Mouse (Mus musculus) stomach, embryonic 15.5 days (tissue): Measurements from ENCODE around the gene Rilpl1. TPM values are rescaled to one million over a fixed set of nuclear protein-coding genes. Genes with fewer than 3 reads are reported as not detected.

Experiments used
- ATAC-seq: fragments of 200-750 bp; cut with Nextera tagmentation; 2 replicates; pipeline ENCODE4 v1.8.0; 2017; ENCODE audit warnings: low read depth, moderate number of reproducible peaks, moderate TSS enrichment; ENCODE audit not compliant: insufficient read depth, low FRiP score
- H3K27ac ChIP-seq: fragments of 300-500 bp; sonication (generic); 2 replicates; pipeline ENCODE4 v1.5.1; 2015; ENCODE audit warnings: mild to moderate bottlenecking, inconsistent platforms
- H3K27me3 ChIP-seq: fragments of 300-500 bp; sonication (generic); replicated peaks from 2 replicates; pipeline ENCODE4 v1.6.1; 2015; ENCODE audit warnings: inconsistent platforms
- H3K36me3 ChIP-seq: fragments of 300-500 bp; sonication (generic); 2 replicates; pipeline ENCODE4 v1.6.1; 2015; ENCODE audit warnings: inconsistent platforms
- H3K4me1 ChIP-seq: fragments of 300-500 bp; sonication (generic); 2 replicates; pipeline ENCODE4 v1.6.1; 2015; ENCODE audit warnings: inconsistent platforms
- H3K4me2 ChIP-seq: fragments of 300-500 bp; sonication (generic); 2 replicates; pipeline ENCODE4 v1.6.1; 2015; ENCODE audit warnings: mild to moderate bottlenecking, inconsistent platforms
- H3K4me3 ChIP-seq: fragments of 300-500 bp; sonication (generic); replicated peaks from 2 replicates; pipeline ENCODE4 v1.5.1; 2015; ENCODE audit warnings: inconsistent platforms
- H3K9ac ChIP-seq: fragments of 300-500 bp; sonication (generic); 2 replicates; pipeline ENCODE4 v1.6.1; 2015; ENCODE audit warnings: inconsistent platforms
- H3K9me3 ChIP-seq: fragments of 300-500 bp; sonication (generic); 2 replicates; pipeline ENCODE4 v1.6.1; 2016; ENCODE audit warnings: inconsistent platforms
- WGBS: fragments of 180-500 bp; shearing (Covaris S2); methylation state at CpG from one replicate; pipeline ENCODE4 v1.1.7; 2015; 5-methylcytosine and 5-hydroxymethylcytosine counted together
- polyA plus RNA-seq: library from polyadenylated mRNA; unstranded; fragments of >200 nt; fragmentation: Nextera tagmentation; extraction: Ambion mirVana; gene quantifications from 2 replicates; pipeline ENCODE4 v1.2.1, GENCODE M21; 2015

Rilpl1 gene
- polyA plus RNA-seq, 1 experiment from 2014 or later, result 15.1 TPM

- ATAC-seq, result no peak
- 54% methylated on average over 4 of the region's 4 CpGs for WGBS
- no peaks in the 10 kb centered on the region for H3K36me3 ChIP-seq
- no peaks in the 10 kb centered on the region for H3K27me3 ChIP-seq
- H3K9ac ChIP-seq, result no peak overlapping the region
- H3K4me3 ChIP-seq, result no peak overlapping the region; the same call in 1 of the 2 replicates
- H3K27ac ChIP-seq, result no peak overlapping the region
- H3K9me3 ChIP-seq, result no peaks in the 10 kb centered on the region
- H3K4me1 ChIP-seq, result peaks cover 35% of the 10 kb centered on the region
- H3K4me2 ChIP-seq, result peak overlapping the region; percentile 81
Observed at GRCm38 (mm10) chr5:124528351-124528750, 2.8 kb downstream of the Rilpl1 start.

GRCm38 (mm10) chr5:124524943-124525342 is 6.2 kb downstream of the Rilpl1 start:
- H3K36me3 ChIP-seq, result peaks cover 6% of the 10 kb centered on the region
- no peak overlapping the region for H3K9ac ChIP-seq
- peaks cover 19% of the 10 kb centered on the region for H3K4me1 ChIP-seq
- no peaks in the 10 kb centered on the region for H3K27me3 ChIP-seq
- H3K27ac ChIP-seq, result no peak overlapping the region
- 88% methylated on average over 5 of the region's 5 CpGs for WGBS
- H3K9me3 ChIP-seq, result no peaks in the 10 kb centered on the region
- no peak for ATAC-seq
- H3K4me2 ChIP-seq, result no peak overlapping the region
- H3K4me3 ChIP-seq, result no peak overlapping the region

GRCm38 (mm10) chr5:124523032-124523431 is 8.2 kb downstream of the Rilpl1 start:
- no peak overlapping the region for H3K4me2 ChIP-seq
- H3K9me3 ChIP-seq, result no peaks in the 10 kb centered on the region
- H3K27me3 ChIP-seq, result no peaks in the 10 kb centered on the region
- no peak overlapping the region for H3K27ac ChIP-seq
- no peak overlapping the region for H3K4me3 ChIP-seq
- ATAC-seq, result no peak
- 0 out of 2 replicates have a peak, but pooled peaks cover under 1% of the 10 kb centered on the region for H3K4me1 ChIP-seq
- H3K9ac ChIP-seq, result no peak overlapping the region
- WGBS, result 93% methylated on average over 8 of the region's 8 CpGs
- peaks cover 6% of the 10 kb centered on the region for H3K36me3 ChIP-seq

- no peaks in the 10 kb centered on the region for H3K27me3 ChIP-seq
- peaks cover 6% of the 10 kb centered on the region for H3K36me3 ChIP-seq
- WGBS, result 88% methylated on average over 4 of the region's 4 CpGs
- H3K4me2 ChIP-seq, result no peak overlapping the region
- H3K4me3 ChIP-seq, result no peak overlapping the region
- no peaks in the 10 kb centered on the region for H3K9me3 ChIP-seq
- ATAC-seq, result no peak
- no peak overlapping the region for H3K9ac ChIP-seq
- H3K27ac ChIP-seq, result no peak overlapping the region
- no peaks in the 10 kb centered on the region for H3K4me1 ChIP-seq
Observed at GRCm38 (mm10) chr5:124521588-124521987, 9.6 kb downstream of the Rilpl1 start.

- H3K36me3 ChIP-seq, result peaks cover 13% of the 10 kb centered on the region
- no peak overlapping the region for H3K9ac ChIP-seq
- no peak overlapping the region for H3K4me3 ChIP-seq
- H3K9me3 ChIP-seq, result no peaks in the 10 kb centered on the region
- no peak for ATAC-seq
- H3K4me1 ChIP-seq, result no peaks in the 10 kb centered on the region
- no peak overlapping the region for H3K4me2 ChIP-seq
- H3K27me3 ChIP-seq, result no peaks in the 10 kb centered on the region
- whole genome bisulfite sequencing, result 91% methylated on average over 10 of the region's 10 CpGs
- no peak overlapping the region for H3K27ac ChIP-seq
Observed at GRCm38 (mm10) chr5:124518648-124519047, 12.5 kb downstream of the Rilpl1 start.

GRCm38 (mm10) chr5:124515789-124516188 is 15.4 kb downstream of the Rilpl1 start:
- peaks cover 16% of the 10 kb centered on the region for H3K36me3 ChIP-seq
- H3K4me1 ChIP-seq, result no peaks in the 10 kb centered on the region
- 78% methylated on average over 5 of the region's 5 CpGs for WGBS

GRCm38 (mm10) chr5:124510536-124511050 is 20.6 kb downstream of the Rilpl1 start:
- H3K27ac ChIP-seq, result no peak overlapping the region
- 83% methylated on average over 10 of the region's 10 CpGs for WGBS
- H3K9ac ChIP-seq, result no peak overlapping the region
- H3K9me3 ChIP-seq, result no peaks in the 10 kb centered on the region
- peaks cover 19% of the 10 kb centered on the region; the same call in 1 of the 2 replicates for H3K36me3 ChIP-seq
- H3K27me3 ChIP-seq, result no peaks in the 10 kb centered on the region
- no peak overlapping the region for H3K4me2 ChIP-seq
- H3K4me1 ChIP-seq, result peaks cover 4% of the 10 kb centered on the region; the same call in 1 of the 2 replicates
- no peak overlapping the region for H3K4me3 ChIP-seq
- no peak for ATAC-seq

More at GRCm38 (mm10) chr5:124515789-124516188, 15.4 kb downstream of the Rilpl1 start:
- ATAC-seq, result no peak
- no peak overlapping the region for H3K4me3 ChIP-seq
- no peak overlapping the region for H3K9ac ChIP-seq
- no peaks in the 10 kb centered on the region for H3K27me3 ChIP-seq
- H3K9me3 ChIP-seq, result no peaks in the 10 kb centered on the region
- no peak overlapping the region for H3K4me2 ChIP-seq
- H3K27ac ChIP-seq, result no peak overlapping the region

GRCm38 (mm10) chr5:124509742-124510237 is 21.4 kb downstream of the Rilpl1 start:
- Histone ChIP-seq H3K9me3 (no peaks in the 10 kb centered on the region), H3K27me3 (no peaks in the 10 kb centered on the region), H3K4me3 (no peak overlapping the region), H3K4me2 (no peak overlapping the region), H3K9ac (no peak overlapping the region), H3K27ac (no peak overlapping the region), H3K4me1 (peaks cover 4% of the 10 kb centered on the region; the same call in 1 of the 2 replicates), H3K36me3 (peaks cover 19% of the 10 kb centered on the region; the same call in 1 of the 2 replicates)
- peak; percentile 20; the same call in 1 of the 2 replicates for ATAC-seq
- WGBS, result 63% methylated on average over 12 of the region's 12 CpGs

- Histone ChIP-seq H3K9ac (no peak overlapping the region), H3K4me2 (no peak overlapping the region), H3K36me3 (peaks cover 15% of the 10 kb centered on the region; the same call in 1 of the 2 replicates), H3K4me3 (no peak overlapping the region), H3K27me3 (no peaks in the 10 kb centered on the region), H3K27ac (no peak overlapping the region), H3K4me1 (peaks cover 4% of the 10 kb centered on the region; the same call in 1 of the 2 replicates), H3K9me3 (no peaks in the 10 kb centered on the region)
- 81% methylated on average over 6 of the region's 6 CpGs for WGBS
- peak; percentile 48; the same call in 1 of the 2 replicates for ATAC-seq
Observed at GRCm38 (mm10) chr5:124509200-124509599, 22.0 kb downstream of the Rilpl1 start.

- H3K36me3 ChIP-seq, result peaks cover 7% of the 10 kb centered on the region; the same call in 1 of the 2 replicates
- H3K9me3 ChIP-seq, result no peaks in the 10 kb centered on the region
- H3K4me2 ChIP-seq, result no peak overlapping the region
- 30% methylated on average over 10 of the region's 10 CpGs for WGBS
- H3K4me1 ChIP-seq, result peaks cover 4% of the 10 kb centered on the region; the same call in 1 of the 2 replicates
- no peak overlapping the region for H3K4me3 ChIP-seq
- no peak overlapping the region for H3K9ac ChIP-seq
- H3K27ac ChIP-seq, result no peak overlapping the region
- ATAC-seq, result 0 out of 2 replicates have a peak, but pooled peaks have one; percentile 21
- no peaks in the 10 kb centered on the region for H3K27me3 ChIP-seq
Observed at GRCm38 (mm10) chr5:124506731-124507359, 24.3 kb downstream of the Rilpl1 start.

GRCm38 (mm10) chr5:124505235-124505634 is 26.0 kb downstream of the Rilpl1 start:
- Histone ChIP-seq H3K36me3 (peaks cover 11% of the 10 kb centered on the region), H3K27me3 (no peaks in the 10 kb centered on the region), H3K27ac (no peak overlapping the region), H3K9me3 (no peaks in the 10 kb centered on the region), H3K9ac (no peak overlapping the region), H3K4me1 (peaks cover 4% of the 10 kb centered on the region; the same call in 1 of the 2 replicates), H3K4me2 (no peak overlapping the region), H3K4me3 (no peak overlapping the region)
- 67% methylated on average over 4 of the region's 4 CpGs for WGBS
- no peak for ATAC-seq

GRCm38 (mm10) chr5:124503742-124504141 is 27.4 kb downstream of the Rilpl1 start:
- no peak for ATAC-seq
- H3K27ac ChIP-seq, result no peak overlapping the region
- H3K36me3 ChIP-seq, result peaks cover 11% of the 10 kb centered on the region
- H3K4me1 ChIP-seq, result no peaks in the 10 kb centered on the region
- no peak overlapping the region for H3K9ac ChIP-seq
- WGBS, result 68% methylated on average over 14 of the region's 14 CpGs
- H3K4me2 ChIP-seq, result no peak overlapping the region
- H3K27me3 ChIP-seq, result no peaks in the 10 kb centered on the region
- no peaks in the 10 kb centered on the region for H3K9me3 ChIP-seq
- no peak overlapping the region for H3K4me3 ChIP-seq
